Mouse (Mus musculus) G1E (cell line): ENCODE measurements around the gene Mroh2a.

Experiments
- POLR2AphosphoS5 ChIP-seq: IDR thresholded peaks from 2 replicates; pipeline ENCODE4 v1.6.1; 2012; ENCODE audit warnings: low read depth, low read length, inconsistent platforms; ENCODE audit not compliant: insufficient replicate concordance
- TAL1 ChIP-seq: conservative IDR thresholded peaks from 2 replicates; pipeline ENCODE4 v1.6.1; 2012; ENCODE audit warnings: low read depth, low read length, inconsistent platforms, mixed read lengths

GRCm38 (mm10) chr1:88302057-88302740 lies 75.4 kb downstream of the Mroh2a start:
- no peak for TF ChIP-seq POLR2AphosphoS5
- TF ChIP-seq TAL1, result no peak
